Mouse (Mus musculus): ENCODE measurements around the gene Hnrnpa3.
"Not testable (repeated sequence)": the region's sequence is repeated elsewhere in the genome, so short reads cannot be mapped to it uniquely, and the experiment has no call there.

Hnrnpa3 gene

DNA sequence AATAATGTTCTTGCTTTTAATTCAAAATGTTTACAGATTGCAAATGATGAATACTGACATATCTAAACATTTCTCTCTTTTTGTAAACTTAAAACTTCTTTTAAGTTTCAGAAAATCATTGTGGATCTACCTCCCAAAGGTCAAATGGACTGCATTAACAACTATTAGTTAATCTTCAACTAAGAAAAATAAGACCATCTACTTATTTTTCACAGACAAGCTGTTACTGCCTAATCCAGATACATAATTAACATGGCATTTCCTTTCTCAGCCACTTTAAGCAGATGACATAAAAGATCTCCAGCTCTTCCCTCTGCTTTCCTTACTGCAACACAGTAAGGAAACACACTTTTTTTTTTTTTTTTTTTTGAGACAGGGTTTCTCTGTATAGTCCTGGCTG lies 21.7 kb upstream of the Hnrnpa3 start:
- DNase-seq: no peak

DNA sequence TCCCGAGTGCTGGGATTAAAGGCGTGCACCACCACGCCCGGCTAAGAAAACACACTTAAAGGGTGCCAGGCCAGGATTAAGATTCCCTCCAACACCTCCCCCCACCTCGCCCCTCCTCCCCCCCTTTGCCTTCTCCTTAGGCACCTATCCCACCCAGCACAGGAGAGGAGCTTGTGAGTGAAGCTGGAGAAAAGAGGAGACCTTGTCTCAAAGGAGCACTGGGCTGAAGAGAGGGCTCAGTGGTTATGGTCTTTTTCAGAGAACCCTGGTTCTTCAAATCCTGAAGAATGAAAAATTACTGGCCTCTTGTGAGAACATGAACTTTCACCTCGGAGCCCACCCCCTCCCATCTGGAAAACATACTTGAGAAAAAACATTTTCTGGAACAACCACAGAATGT lies 21.2 kb upstream of the Hnrnpa3 start:
- DNase-seq: not testable (repeated sequence)

DNA sequence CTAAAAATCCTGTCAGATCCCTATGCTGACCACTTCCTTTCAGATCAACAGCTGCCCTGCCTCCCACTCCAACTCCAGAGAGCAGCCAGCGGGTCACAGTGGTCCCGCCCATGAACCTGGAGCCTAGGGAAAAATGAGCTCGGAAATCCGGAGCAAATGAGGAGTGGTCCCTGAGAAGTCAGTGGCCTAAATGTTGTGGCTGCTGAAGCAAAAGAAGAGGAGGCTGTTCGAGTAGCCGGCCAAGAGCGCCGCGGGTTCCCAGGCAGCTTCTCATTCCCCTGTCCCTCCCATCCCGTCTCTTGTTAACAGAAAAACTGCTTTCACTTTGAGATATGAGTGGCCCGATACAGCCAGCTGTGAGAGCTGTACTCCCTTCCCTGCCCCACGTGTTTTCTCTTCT lies 19.5 kb upstream of the Hnrnpa3 start:
- not testable (repeated sequence) for DNase-seq

DNA sequence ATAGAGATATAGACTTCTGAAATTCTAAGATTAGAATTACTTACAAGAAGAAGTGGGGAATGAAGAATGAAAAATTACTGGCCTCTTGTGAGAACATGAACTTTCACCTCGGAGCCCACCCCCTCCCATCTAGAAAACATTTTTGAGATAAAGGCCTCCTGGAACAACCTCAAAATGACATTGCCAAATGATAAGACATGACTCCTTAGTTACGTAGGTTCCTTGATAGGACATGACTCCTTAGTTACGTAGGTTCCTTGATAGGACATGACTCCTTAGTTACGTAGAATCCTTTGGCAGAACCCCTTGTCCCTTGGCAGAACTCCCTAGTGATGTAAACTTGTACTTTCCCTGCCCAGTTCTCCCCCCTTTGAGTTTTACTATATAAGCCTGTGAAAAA lies 16.7 kb upstream of the Hnrnpa3 start:
- DNase-seq: not testable (repeated sequence)

DNA sequence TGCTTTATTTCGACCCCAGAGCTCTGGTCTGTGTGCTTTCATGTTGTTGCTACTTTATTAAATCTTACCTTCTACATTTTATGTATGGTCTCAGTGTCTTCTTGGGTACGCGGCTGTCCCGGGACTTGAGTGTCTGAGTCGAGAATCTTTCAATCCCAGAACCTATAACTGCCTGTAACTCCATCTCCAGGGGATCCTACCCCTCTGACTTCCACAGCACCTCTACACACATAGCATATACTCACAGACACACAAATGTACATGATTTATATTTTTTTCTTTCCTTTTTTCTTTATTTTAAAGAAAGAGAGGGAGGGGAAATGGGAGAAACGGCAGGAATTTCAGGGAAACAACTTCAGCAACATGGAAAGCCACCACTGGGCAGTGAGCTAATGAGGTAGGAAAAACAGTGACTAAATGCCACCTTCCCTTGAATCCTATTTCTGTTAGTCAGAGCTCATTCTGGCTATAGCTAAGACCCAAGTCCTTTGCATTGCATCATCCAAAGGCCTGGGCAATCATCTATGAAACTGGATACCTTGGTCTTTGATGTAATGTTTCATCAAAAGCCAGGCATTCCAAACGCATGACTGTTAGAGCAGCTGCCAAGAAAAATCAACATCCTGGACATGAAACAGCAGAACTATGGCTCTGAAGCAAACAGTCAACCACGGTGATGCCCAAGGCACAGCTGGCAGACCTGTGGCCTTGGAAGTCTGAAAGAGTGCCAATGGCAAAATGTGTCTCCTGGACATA lies 16.1 kb upstream of the Hnrnpa3 start:
- DNase-seq: peak; percentile 38

DNA sequence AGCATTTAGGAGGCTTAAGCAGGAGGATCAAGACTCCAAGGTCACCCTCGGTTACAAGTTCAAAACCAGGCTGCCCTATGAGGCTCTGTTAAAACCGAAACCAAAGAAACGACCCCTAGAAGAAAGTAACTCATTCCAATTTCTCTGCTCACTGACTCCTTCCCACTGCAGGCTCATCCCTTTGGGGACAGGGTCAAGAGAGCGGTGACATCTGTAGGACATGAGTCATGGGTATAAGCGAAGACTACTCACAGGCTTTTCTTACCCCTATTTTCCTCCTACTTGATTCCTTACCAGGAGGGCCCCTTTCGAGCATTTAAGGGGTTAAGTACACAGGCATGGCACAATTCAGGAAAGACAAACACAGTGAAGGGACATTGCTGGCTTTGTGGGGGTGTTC lies 15.1 kb upstream of the Hnrnpa3 start:
- DNase-seq: no peak

DNA sequence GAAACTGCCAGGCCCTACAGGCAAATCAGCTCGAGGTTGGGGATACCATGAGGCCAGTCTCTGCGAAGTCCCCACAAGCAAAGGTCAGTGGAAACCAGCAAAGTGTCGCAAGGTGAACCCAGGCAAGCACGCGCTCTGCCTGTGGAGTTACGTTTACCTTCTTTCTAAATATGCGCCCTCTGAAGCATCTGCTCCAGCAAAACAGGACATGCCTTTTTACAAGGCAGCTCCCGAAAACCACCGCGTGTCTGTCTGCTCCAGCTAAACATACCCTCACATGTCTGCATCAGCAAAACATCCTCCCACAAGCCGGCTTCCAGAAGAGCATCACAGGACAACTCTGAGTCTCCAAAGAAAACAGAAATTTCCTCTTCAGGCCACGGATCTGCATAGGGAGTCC lies 13.8 kb upstream of the Hnrnpa3 start:
- DNase-seq: no peak

DNA sequence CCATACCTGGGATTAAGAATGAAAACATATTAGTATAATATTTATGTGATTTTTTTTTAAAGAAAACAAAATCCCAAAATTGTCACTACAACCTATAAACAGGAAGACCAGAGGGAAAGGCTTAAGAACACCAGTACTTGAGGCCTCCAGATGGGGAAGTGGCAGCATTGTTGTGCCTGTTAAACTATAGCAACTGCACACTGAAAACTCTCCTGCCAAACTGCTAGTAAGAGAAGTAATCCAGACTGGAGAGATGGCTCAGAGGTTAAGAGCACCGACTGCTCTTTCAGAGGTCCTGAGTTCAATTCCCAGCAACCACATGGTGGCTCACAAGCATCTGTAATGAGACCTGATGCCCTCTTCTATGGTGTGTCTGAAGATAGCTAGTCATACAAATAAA lies 8.6 kb upstream of the Hnrnpa3 start:
- DNase-seq: no peak

DNA sequence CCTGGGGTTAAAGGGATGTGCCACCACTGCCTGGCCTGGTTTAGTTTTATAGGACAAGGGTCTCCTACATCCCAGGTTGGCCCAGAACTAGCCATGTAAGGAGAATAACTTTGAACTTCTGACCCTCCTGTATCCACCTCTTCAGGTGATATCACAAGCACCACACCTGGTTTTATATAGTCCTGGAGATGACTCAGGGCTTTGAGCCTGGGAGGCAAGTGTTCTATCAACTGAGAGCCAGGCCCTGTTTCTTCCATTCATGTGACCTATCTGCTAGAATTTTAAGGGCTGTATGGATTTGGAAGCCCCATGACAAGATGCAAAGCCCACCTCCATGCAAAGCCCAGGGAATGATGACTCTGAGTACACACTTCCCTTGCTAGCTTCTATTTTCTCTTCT lies 5.9 kb upstream of the Hnrnpa3 start:
- DNase-seq: no peak

DNA sequence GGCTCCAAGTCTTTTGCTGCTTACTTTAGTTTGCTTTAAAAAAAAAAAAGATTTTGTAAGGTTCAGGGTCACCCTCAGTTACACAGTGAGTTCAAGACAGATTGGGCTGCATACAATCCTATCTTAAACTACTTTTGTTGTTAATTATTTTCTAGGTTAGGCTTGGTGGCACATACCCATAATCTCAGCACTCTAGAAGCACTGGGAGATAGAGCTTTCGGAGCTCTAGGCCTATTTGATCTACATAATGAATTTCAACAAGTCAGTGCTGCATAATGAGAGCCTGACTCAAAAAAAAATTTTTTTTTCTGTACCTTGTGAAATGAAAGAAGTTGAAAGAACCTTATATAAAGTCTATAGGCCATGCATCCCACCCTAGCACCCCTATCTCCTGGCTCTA lies 4.4 kb upstream of the Hnrnpa3 start:
- no peak for DNase-seq

DNA sequence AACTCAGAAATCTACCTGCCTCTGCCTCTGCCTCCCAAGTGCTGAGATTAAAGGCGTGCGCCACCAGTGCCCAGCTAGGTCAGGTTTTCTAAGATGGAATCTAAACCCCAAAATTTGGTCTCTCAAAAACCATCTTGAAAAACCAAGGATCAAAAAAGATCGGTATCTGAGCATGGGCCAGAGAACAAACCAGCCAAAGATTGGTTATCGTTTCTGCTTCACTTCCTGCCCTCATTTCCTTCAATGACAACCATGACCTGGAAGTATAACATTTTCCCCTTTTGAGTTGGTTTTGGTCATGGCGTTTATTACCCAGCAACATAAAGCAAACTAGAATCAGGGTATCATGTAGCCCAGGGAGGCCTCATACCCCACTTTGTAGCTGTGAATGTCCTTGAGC lies 2.1 kb upstream of the Hnrnpa3 start:
- DNase-seq: no peak

DNA sequence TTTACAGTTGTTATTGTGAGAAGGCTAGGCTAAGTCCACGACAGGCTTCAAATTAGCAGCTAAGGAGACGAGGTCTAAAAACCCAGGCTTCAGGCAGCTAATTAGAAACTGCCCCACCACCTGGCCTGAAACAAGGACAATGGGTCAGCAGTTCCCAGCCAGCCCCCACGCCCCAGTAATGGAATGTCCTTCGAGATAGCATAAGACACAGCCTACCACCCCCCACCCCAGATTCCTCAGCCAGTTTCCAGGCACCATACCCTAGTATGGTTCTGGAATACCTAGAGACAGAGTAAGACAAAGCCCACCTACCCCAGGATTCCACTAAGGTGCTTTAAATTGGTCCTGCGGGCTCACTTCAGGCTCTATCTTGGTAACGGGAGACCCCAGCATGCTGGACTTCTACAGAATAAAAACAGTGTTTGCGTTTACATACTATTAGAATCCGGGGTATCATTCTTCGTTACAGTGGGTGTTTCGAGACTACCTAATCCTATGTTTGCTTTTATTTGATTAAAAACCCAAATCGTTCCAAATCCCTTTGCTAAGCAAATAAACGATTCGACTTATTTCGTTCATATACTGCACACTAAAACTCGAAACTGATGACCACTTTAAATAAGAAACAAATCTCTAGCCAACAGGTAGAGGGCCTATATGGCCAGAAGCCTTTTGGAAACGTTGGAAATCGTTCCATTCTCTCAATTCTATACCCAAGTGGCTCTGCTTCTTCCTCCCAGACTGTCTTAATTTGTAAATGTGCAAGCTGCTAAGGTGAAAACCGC lies 962 bp upstream of the Hnrnpa3 start:
- DNase-seq: no peak

DNA sequence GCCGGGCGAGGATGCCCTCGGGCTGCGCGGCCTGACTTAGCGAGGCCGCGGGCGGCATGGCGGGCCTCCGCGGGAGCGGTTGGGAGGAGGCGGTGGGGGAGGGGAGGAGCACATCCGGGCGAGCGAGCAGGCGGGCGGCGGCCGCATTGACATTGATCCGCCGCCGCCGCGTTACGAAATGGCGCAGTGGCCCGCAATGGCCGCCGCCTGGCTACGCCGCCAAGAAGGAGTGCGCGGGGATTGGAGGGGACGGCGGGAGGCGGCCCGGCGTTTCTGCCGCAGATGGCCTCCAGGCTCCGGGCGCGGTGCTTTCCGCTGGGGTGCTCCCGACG lies 534 bp downstream of the Hnrnpa3 start:
- DNase-seq: peak; percentile 97

DNA sequence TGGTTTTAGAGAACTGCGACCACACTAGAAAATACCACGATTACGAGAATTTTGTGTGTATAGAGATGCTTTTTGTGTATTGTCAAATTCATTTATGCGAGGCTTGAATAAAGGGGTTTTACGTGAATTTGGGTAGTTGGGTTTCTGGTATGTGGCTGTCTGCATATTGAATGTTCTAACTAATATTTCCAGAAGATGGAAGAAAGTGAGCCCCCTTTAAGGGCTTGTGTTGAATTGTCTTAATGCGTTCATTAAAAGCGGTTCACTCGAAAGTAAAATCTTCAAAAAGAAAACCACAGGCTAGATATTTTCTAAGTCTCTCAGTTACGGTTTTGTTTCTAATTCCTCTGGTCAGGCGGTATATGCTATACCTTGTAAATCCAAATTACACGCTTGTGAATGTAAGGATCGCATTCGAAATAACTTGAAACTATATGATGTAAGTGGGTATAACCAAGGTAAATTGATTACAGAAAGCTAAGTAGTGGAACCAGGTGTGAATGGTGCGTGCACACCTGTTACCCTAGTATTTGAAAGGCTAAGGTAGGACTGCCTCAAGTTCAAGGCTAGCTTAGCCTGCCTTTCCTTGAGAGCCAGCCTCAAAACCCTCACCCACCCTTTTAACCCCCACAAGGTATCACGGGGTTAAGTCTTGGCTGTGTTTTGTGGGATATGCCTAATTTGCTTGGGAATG lies 1.3 kb downstream of the Hnrnpa3 start:
- DNase-seq: no peak

DNA sequence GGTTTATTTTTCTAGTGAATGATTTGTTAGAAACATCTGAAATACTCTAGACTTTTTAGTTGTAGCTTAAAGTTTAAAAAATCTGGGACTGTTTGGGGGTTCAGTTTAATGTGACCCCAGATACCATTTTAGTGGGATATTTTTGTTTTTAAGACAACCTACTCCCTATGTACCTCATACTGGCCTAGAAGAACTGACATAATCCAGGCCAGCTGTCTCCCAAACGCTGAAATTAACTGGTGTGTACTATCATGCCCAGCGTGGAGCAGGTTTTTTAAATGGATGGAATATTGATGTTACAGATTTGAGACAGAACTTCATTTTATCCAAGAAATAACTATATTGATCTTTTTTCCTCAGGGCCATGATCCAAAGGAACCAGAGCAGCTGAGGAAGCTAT lies 2.0 kb downstream of the Hnrnpa3 start:
- DNase-seq: no peak

DNA sequence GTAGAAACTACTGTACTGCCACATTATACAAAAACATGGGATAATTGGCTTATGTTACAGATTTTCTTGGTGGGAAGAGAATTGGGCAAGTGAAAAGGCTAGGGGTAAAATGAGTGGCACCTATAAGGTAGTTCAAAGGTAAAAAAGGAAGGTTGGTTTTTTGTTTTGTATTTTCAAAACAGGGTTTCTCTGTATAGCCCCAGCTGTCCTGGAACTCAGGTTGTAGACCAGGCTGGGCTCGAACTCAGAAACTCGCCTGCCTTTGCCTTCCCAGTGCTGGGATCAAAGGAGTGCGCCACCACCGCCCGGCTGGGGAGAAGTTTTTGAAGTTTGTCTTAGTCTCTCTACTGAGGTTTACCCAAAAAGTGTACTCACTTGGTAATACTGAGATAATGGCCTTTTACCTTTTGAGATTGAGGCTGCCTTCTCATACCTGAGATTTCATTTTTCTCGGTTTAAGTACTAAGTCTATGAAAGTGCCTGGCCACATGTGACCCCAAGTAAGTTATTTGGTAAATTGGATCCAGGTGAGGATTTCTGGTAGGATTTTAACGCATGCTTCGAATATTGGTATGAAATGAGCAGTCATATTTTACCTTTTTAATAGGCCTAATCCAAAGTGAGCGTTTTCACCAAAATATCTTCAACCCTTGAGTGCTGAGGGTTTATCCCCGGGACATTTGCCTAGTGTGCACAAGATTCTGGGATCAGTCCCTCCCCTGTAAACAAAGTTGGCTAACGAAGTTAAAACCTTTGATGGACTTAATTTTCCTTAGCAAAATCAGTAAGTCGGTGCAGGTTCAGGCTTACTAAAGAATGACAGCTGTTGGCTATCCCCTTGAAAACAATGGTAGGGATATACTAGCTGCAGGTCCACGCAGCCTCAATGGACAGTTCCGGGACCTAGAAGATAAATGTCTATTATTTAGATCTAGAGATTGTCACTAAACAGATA lies 10.7 kb downstream of the Hnrnpa3 start:
- DNase-seq: no peak

DNA sequence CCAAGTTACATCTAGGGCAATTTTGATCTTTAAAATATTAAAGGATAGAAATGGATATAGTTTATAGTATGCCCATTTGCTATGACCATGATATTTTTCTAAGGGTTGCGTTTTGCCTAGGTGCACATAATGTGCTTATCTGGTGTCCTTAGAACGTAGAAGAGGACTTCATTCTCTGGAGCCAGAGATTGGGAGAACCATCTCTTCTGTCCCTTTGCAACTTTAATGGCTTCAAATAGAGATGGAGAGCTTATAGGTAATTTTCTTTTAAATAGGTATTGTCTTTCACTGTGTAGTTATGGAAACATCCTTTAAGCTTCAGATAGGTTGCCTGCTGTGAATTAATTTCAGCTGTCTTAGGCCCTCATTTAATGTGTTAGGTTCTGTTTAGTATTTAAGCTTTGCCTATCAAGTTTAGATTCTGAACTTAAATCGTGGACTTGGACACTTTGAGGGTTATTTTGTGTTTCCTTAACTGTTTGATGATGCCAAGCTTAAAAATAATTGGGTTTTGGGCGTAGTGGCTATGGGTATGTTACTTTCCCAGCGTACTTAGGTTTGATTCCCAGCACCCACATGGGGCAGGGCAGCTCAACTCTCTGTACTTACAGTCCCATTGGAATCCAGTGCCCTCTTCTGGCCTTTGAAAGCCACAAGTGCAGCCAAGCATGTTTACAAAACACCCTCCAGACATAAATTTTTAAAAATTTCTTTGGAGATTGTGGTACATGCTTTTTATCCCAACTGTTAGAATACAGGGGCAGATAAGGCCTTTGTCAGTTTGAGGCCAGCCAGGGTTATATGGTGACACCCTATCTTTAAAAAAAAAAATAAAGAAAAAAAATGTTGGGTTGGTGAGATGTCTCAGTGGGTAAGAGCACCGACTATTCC lies 11.6 kb downstream of the Hnrnpa3 start:
- DNase-seq: no peak

DNA sequence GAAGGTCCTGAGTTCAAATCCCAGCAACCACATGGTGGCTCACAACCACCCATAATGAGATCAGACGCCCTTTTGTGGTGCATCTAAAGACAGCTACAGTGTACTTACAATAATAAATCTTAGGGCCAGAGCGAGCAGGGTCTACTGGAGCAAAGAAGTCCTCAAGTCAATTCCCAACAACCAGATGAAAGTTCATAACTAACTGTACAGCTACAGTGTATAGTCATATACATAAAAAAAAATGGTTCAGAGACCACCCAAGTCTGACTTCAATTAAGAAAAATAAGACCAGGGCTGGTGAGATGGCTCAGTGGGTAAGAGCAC lies 12.2 kb downstream of the Hnrnpa3 start:
- DNase-seq: no peak

DNA sequence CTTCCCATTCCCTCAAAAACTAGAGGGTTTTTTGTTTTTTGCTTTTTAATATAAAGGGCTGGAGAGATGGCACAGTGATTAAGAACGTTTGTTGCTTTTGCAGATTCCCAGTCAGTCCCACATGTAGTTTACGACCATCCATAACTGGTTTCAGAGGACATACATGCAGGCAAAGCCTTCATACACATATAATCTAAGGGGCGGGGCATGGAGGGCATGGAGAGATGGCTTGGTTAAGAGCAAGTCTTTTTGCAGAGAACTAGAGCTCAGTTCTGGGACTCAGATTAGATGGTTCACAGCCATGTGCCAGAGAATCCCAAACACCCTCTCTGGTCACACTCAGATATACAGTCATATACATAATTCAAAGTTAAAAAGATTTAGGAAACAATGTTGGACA lies 13.5 kb downstream of the Hnrnpa3 start:
- DNase-seq: no peak

DNA sequence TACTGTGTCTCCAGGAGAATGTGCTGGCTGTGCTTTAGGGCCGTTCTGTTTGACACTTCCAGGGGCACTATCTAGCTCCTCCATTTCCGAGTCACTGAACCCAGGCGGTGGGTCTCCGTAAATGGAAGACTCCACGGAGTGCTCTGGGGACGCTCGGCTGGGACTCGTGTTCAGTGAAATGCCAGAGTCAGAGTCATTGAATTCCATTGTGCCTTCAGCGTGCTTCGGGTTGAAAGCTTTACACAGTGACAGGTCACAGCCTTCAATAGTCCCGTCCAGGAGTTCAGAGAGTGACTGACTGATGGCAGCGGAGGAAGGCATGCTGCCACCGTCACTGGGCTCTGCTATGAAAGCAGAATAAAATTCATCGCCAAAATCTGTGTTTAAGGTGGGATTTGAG lies 17.5 kb downstream of the Hnrnpa3 start:
- DNase-seq: no peak

DNA sequence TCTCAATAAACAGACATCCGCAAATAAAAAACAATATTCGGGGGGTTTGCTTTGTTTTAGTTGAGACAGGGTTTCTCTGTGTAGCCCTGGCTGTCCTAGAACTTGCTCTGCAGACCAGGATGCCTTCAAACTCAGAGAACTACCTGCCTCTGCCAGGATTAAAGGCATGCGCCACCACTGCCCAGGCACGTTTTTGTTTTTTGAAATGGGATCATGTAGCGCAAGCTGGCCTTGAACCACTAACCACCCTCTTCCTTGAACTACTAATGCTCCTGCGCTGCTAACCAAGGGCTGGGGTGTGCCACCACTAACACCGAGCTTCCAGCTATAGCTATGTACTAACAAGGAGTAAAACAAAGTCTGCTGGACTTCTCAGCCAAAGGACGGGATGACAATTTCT lies 20.9 kb downstream of the Hnrnpa3 start:
- DNase-seq: no peak

DNA sequence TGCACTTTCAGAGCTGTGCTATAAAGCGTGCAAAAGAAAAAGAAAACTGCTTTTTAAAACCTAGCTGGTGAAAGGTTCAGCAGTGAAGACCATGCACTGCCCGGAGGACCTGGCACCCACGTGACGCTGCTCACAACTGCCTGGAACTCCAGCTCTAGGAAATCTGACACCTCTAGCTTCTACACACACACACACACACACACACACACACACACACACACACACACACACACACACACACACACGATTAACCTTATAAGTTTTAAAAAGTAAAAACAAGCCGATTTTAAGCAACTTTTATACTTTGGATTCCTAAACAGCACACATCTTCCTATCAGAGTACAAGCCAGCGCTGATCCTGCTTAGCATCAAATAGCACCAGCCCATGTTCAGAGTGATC lies 22.4 kb downstream of the Hnrnpa3 start:
- DNase-seq: no peak
